Mouse (Mus musculus) left cerebral cortex, adult 8-10 months (tissue): ENCODE results near the gene Olfr585. TPM values are rescaled to one million over a fixed set of nuclear protein-coding genes. Genes with fewer than 3 reads are reported as not detected.

Source experiments
- DNase-seq, 2 experiments: peaks; one replicate each; pipeline ENCODE4 v3.0.0; 2022; ENCODE audit warnings: low spot score in 2 of 2
- total RNA-seq, 4 experiments: library from RNA; stranded (reverse); gene quantifications; 2 replicates each; pipeline ENCODE4 v1.2.4; 2022

The Olfr585 gene
- not detected for total RNA-seq

GRCm38 (mm10) chr7:103097420-103097819, at the start of gene Olfr585:
Olfr585 (plus strand) TSS chr7:103097720.
- DNase-seq, result no peak

- no peak for DNase-seq
Measured at GRCm38 (mm10) chr7:103051000-103051399, 46.5 kb upstream of the Olfr585 start, which contains the start of gene Olfr583. Olfr583 (plus strand) TSS chr7:103051300.

GRCm38 (mm10) chr7:103081585-103081984, 15.9 kb upstream of the Olfr585 start, which contains the start of gene Olfr584:
Olfr584 (plus strand) TSS chr7:103081885.
- no peak for DNase-seq

- no peak for DNase-seq
Measured at GRCm38 (mm10) chr7:103119406-103119805, 21.9 kb downstream of the Olfr585 start.

- no peak for DNase-seq
Measured at GRCm38 (mm10) chr7:103125538-103125937, 28.0 kb downstream of the Olfr585 start, which contains the start of gene Olfr586. Olfr586 (minus strand) TSS chr7:103125638.

- DNase-seq, result no peak
Measured at GRCm38 (mm10) chr7:103140579-103140978, 43.1 kb downstream of the Olfr585 start, which contains the start of gene Olfr588-ps1. Olfr588-ps1 (plus strand) TSS chr7:103140879.

Other genes with a start within 250 kb of the Olfr585 start
- gene Olfr566, start 239.0 kb upstream of the Olfr585 start, total RNA-seq, result not detected
- gene Olfr568, start 220.6 kb upstream of the Olfr585 start, total RNA-seq, result not detected
- gene Olfr569, start 206.8 kb upstream of the Olfr585 start, total RNA-seq, result not detected
- gene Olfr570, start 203.1 kb upstream of the Olfr585 start, total RNA-seq, result not detected
- not detected for gene Olfr571, start 180.2 kb upstream of the Olfr585 start, total RNA-seq
- gene Olfr572, start 173.3 kb upstream of the Olfr585 start, total RNA-seq, result not detected
- gene Olfr573-ps1, start 155.1 kb upstream of the Olfr585 start, total RNA-seq, result not detected
- not detected for gene Olfr574, start 149.3 kb upstream of the Olfr585 start, total RNA-seq
- gene Olfr575, start 138.9 kb upstream of the Olfr585 start, total RNA-seq, result not detected
- not detected for gene Olfr576, start 135.1 kb upstream of the Olfr585 start, total RNA-seq
- not detected for gene Olfr577, start 121.8 kb upstream of the Olfr585 start, total RNA-seq
- gene Olfr578, start 108.4 kb upstream of the Olfr585 start, total RNA-seq, result not detected
- not detected for gene Olfr582, start 59.7 kb upstream of the Olfr585 start, total RNA-seq
- gene Olfr583, start 46.4 kb upstream of the Olfr585 start, total RNA-seq, result not detected
- gene Olfr584, start 15.8 kb upstream of the Olfr585 start, total RNA-seq, result not detected
- gene Olfr586, start 27.9 kb downstream of the Olfr585 start, total RNA-seq, result not detected
- not detected for gene Olfr588-ps1, start 43.2 kb downstream of the Olfr585 start, total RNA-seq
- gene Olfr589, start 58.6 kb downstream of the Olfr585 start, total RNA-seq, result not detected
- gene Olfr591, start 80.6 kb downstream of the Olfr585 start, total RNA-seq, result not detected
- not detected for gene Olfr592, start 87.1 kb downstream of the Olfr585 start, total RNA-seq
- gene Olfr593, start 114.1 kb downstream of the Olfr585 start, total RNA-seq, result not detected
- gene Olfr594, start 119.3 kb downstream of the Olfr585 start, total RNA-seq, result not detected
- gene Usp17ld, start 154.8 kb downstream of the Olfr585 start, total RNA-seq, result not detected
- gene Olfr596, start 207.9 kb downstream of the Olfr585 start, total RNA-seq, result not detected
- not detected for gene Olfr597, start 218.6 kb downstream of the Olfr585 start, total RNA-seq
- not detected for gene Olfr598, start 225.8 kb downstream of the Olfr585 start, total RNA-seq
- gene Olfr599, start 238.2 kb downstream of the Olfr585 start, total RNA-seq, result not detected